Mouse (Mus musculus): ENCODE measurements around the gene Prkar1a.

GRCm38 (mm10) chr11:109629021-109629521, 20.1 kb upstream of the Prkar1a start:
- no peak for TF ChIP-seq USF1 (IDR thresholded peaks at IDR 0.05; ENCODE audit: low read depth)
- TF ChIP-seq E2F4 (IDR thresholded peaks at IDR 0.05; ENCODE audit: insufficient read depth): no peak
- TF ChIP-seq POLR2A (IDR thresholded peaks at IDR 0.05; ENCODE audit: insufficient read length, low read depth): no peak
- TF ChIP-seq CEBPB (IDR thresholded peaks at IDR 0.05; ENCODE audit: insufficient read depth, poor library complexity, severe bottlenecking): no peak
- TF ChIP-seq TCF3 (IDR thresholded peaks at IDR 0.05; ENCODE audit: insufficient read length, low read depth): no peak
- TF ChIP-seq TCF12 (IDR thresholded peaks at IDR 0.05; ENCODE audit: insufficient read depth, poor library complexity, severe bottlenecking): no peak
- TF ChIP-seq REST (IDR thresholded peaks at IDR 0.05; ENCODE audit: insufficient read depth, insufficient read length): no peak
- no peak for TF ChIP-seq POLR2AphosphoS2 (IDR thresholded peaks at IDR 0.05; ENCODE audit: insufficient read length, low read depth)
- TF ChIP-seq MYOD1 (IDR thresholded peaks at IDR 0.05; ENCODE audit: control insufficient read depth in 1 of 3, insufficient read length in 2 of 3, low read depth in 2 of 3): peak in 1 of 3 experiments; percentile 48
- TF ChIP-seq MYOG (IDR thresholded peaks at IDR 0.05; ENCODE audit: control insufficient read depth in 1 of 3, insufficient read depth in 1 of 3, insufficient read length in 2 of 3, low read depth in 2 of 3): no peak
